Mouse (Mus musculus) forebrain, embryonic 14.5 days (tissue): ENCODE measurements at regions not wholly inside any gene's neighbourhood (a gene's known extent, or its start where the extent isn't known, plus 50 kb on each side); places are given as distances from the start of the nearest gene placed in this dataset.

ENCODE experiments used
- ATAC-seq: fragments of 200-750 bp; cut with Nextera tagmentation; 2 replicates; pipeline ENCODE4 v1.8.0; 2017; ENCODE audit warnings: mild to moderate bottlenecking, moderate library complexity
- DNase-seq: peaks from one replicate; pipeline ENCODE4 v3.0.0-alpha.2; 2015; ENCODE audit warnings: low spot score
- H3K27ac ChIP-seq: fragments of 300-500 bp; sonication (generic); 2 replicates; pipeline ENCODE4 v1.5.1; 2014; ENCODE audit warnings: low read depth, mild to moderate bottlenecking, control low read depth, low read length, moderate library complexity
- H3K27me3 ChIP-seq: fragments of 300-500 bp; sonication (generic); replicated peaks from 2 replicates; pipeline ENCODE4 v1.6.1; 2014; ENCODE audit warnings: low read length, control low read depth, mixed read lengths; ENCODE audit not compliant: control insufficient read depth, insufficient read depth
- H3K36me3 ChIP-seq: fragments of 300-500 bp; sonication (generic); 2 replicates; pipeline ENCODE4 v1.6.1; 2014; ENCODE audit warnings: low read length, control low read depth; ENCODE audit not compliant: control insufficient read depth, insufficient read depth
- H3K4me1 ChIP-seq: fragments of 300-500 bp; sonication (generic); 2 replicates; pipeline ENCODE4 v1.6.1; 2014; ENCODE audit warnings: antibody characterized with exemption, low read length, control low read depth; ENCODE audit not compliant: control insufficient read depth, insufficient read depth
- H3K4me2 ChIP-seq: fragments of 300-500 bp; sonication (generic); 2 replicates; pipeline ENCODE4 v1.6.1; 2014; ENCODE audit warnings: mild to moderate bottlenecking, control low read depth, low read length
- H3K4me3 ChIP-seq: fragments of 300-500 bp; sonication (generic); 2 replicates; pipeline ENCODE4 v1.5.1; 2014; ENCODE audit warnings: low read depth, low read length, control low read depth
- H3K9ac ChIP-seq: fragments of 300-500 bp; sonication (generic); 2 replicates; pipeline ENCODE4 v1.6.1; 2014; ENCODE audit warnings: mild to moderate bottlenecking, low read length, control low read depth, moderate library complexity
- H3K9me3 ChIP-seq: fragments of 300-500 bp; sonication (generic); replicated peaks from 2 replicates; pipeline ENCODE4 v1.6.1; 2016; ENCODE audit warnings: low read length, control low read depth, mixed read lengths; ENCODE audit not compliant: control insufficient read depth
- WGBS: fragments of 180-500 bp; shearing (Covaris S2); extraction: QIAGEN DNeasy Blood & Tissue Kit; methylation state at CpG from one replicate; pipeline ENCODE4 v1.1.7; 2014; 5-methylcytosine and 5-hydroxymethylcytosine counted together

- no peak overlapping the region for H3K27ac ChIP-seq
- no peak overlapping the region for H3K4me3 ChIP-seq
- H3K9me3 ChIP-seq: no peaks in the 10 kb centered on the region
- no peak overlapping the region for H3K9ac ChIP-seq
- no peak for DNase-seq
- WGBS: 93% methylated on average over 1 of the region's 1 CpGs
- no peak for ATAC-seq
- no peak overlapping the region for H3K4me2 ChIP-seq
- H3K27me3 ChIP-seq: no peaks in the 10 kb centered on the region
- no peaks in the 10 kb centered on the region for H3K36me3 ChIP-seq
- H3K4me1 ChIP-seq: no peaks in the 10 kb centered on the region
Measured at GRCm38 (mm10) chr14:23140385-23140784, 873.9 kb downstream of the Kcnma1 start.

GRCm38 (mm10) chr14:23134723-23135122 is 879.6 kb downstream of the Kcnma1 start:
- ATAC-seq (no peak), DNase-seq (no peak)
- no peak overlapping the region for H3K9ac ChIP-seq
- no peak overlapping the region for H3K4me3 ChIP-seq
- no peaks in the 10 kb centered on the region for H3K27me3 ChIP-seq
- H3K27ac ChIP-seq: no peak overlapping the region
- 85% methylated on average over 2 of the region's 2 CpGs for WGBS
- no peaks in the 10 kb centered on the region for H3K4me1 ChIP-seq
- H3K9me3 ChIP-seq: no peaks in the 10 kb centered on the region
- no peaks in the 10 kb centered on the region for H3K36me3 ChIP-seq
- H3K4me2 ChIP-seq: no peak overlapping the region

DNA sequence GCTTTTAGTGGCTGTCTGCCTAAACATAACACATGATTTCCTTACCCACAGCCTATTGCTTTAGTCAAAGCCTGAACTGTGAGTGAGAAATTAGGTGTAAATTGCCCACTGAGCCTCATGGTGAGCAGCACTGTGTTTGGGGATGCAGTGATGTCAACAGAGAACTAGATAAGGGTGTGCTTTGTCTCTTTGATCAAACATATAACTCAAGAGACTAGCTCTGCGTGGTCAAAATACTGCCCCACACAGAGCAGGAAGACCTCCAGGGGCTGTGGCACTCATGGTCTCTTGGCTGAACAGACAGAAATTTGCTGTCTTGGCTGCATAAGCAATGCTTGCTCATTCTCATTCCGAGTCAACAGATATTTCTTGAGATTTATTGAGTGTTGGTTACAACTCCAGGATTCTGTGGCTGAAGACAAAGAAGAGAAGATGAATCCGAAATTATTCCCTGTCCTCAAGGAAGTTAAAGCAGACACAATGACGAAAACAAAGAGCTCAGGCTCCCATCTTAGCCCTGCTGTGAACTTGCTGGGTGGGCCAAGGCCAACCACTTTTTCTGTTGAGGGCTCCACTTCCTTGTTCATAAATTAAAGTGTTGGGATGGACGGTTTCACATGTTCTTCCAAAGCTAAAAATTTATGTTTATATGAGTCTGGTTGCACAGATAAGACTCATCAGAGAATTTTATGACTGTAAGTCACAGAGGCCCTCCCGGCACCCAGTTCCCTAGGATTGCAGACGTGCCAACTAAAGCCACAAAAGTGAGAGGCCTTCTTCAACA is 882.4 kb downstream of the Kcnma1 start:
- Histone ChIP-seq H3K9ac (no peak overlapping the region), H3K4me1 (no peaks in the 10 kb centered on the region), H3K27me3 (no peaks in the 10 kb centered on the region), H3K9me3 (no peaks in the 10 kb centered on the region), H3K4me3 (no peak overlapping the region), H3K27ac (no peak overlapping the region), H3K4me2 (no peak overlapping the region), H3K36me3 (no peaks in the 10 kb centered on the region)
- no peak for DNase-seq
- no peak for ATAC-seq
- 82% methylated on average over 7 of the region's 7 CpGs for WGBS

- no peaks in the 10 kb centered on the region for H3K36me3 ChIP-seq
- H3K4me2 ChIP-seq: no peak overlapping the region
- no peak for DNase-seq
- H3K27me3 ChIP-seq: no peaks in the 10 kb centered on the region
- 83% methylated on average over 8 of the region's 8 CpGs for WGBS
- no peaks in the 10 kb centered on the region for H3K9me3 ChIP-seq
- no peak overlapping the region for H3K4me3 ChIP-seq
- ATAC-seq: no peak
- H3K4me1 ChIP-seq: no peaks in the 10 kb centered on the region
- no peak overlapping the region for H3K9ac ChIP-seq
- no peak overlapping the region for H3K27ac ChIP-seq
Measured at GRCm38 (mm10) chr14:23115889-23116510, 898.3 kb downstream of the Kcnma1 start.

DNA sequence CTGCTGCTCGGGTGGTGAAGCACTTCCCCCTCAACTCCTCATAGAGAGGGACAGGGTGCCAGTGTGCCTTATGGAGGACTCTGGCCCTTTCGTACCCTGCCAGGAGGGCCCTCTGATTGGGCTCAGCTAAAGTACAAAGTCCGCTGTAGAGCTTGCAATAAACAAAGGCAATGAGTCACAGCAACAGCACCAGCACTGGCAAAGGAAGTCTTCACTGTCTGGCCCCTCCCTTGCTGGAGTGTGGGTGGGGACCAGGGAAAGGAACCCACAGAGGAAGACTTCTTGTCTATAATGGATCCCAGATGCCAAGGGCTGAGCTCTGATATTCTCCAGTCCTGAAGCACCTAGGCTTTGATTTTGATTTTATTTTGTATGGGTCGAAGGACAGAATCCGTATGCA is 899.4 kb downstream of the Kcnma1 start:
- no peak overlapping the region for H3K27ac ChIP-seq
- H3K4me1 ChIP-seq: no peaks in the 10 kb centered on the region
- H3K9ac ChIP-seq: no peak overlapping the region
- no peak overlapping the region for H3K4me3 ChIP-seq
- no peaks in the 10 kb centered on the region for H3K9me3 ChIP-seq
- no peak for DNase-seq
- no peaks in the 10 kb centered on the region for H3K27me3 ChIP-seq
- no peak overlapping the region for H3K4me2 ChIP-seq
- no peaks in the 10 kb centered on the region for H3K36me3 ChIP-seq
- 79% methylated on average over 5 of the region's 5 CpGs for WGBS
- ATAC-seq: no peak

GRCm38 (mm10) chr14:23114456-23114855 is 899.8 kb downstream of the Kcnma1 start:
- Histone ChIP-seq H3K36me3 (no peaks in the 10 kb centered on the region), H3K4me3 (no peak overlapping the region), H3K9me3 (no peaks in the 10 kb centered on the region), H3K9ac (no peak overlapping the region), H3K4me2 (no peak overlapping the region), H3K27me3 (no peaks in the 10 kb centered on the region), H3K4me1 (no peaks in the 10 kb centered on the region), H3K27ac (no peak overlapping the region)
- no peak for DNase-seq
- ATAC-seq: no peak
- 96% methylated on average over 1 of the region's 1 CpGs for WGBS

- H3K27me3 ChIP-seq: no peaks in the 10 kb centered on the region
- WGBS: 82% methylated on average over 2 of the region's 2 CpGs
- no peak overlapping the region for H3K4me3 ChIP-seq
- no peak overlapping the region for H3K27ac ChIP-seq
- H3K4me1 ChIP-seq: no peaks in the 10 kb centered on the region
- DNase-seq: no peak
- ATAC-seq: no peak
- no peaks in the 10 kb centered on the region for H3K9me3 ChIP-seq
- no peaks in the 10 kb centered on the region for H3K36me3 ChIP-seq
- no peak overlapping the region for H3K4me2 ChIP-seq
- H3K9ac ChIP-seq: no peak overlapping the region
Measured at GRCm38 (mm10) chr14:23112369-23112768, 901.9 kb downstream of the Kcnma1 start.

DNA sequence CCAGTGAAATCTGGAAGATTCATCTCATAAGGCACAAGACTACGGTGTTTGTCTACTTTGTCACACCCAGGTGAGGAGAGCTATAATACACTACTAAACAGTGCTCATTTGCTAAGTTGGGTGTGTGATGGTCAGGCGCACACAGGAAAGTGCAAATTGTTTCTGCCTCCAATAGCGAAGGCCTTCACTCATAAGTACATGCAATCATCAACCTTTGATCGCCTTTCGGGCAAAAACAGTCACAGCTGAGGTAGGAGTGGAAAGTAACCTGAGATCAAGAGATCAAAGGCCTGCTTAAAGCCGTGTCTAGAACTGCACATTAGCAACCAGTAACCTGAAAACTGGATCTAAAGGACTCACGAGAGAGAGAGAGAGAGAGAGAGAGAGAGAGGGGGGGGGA is 905.7 kb downstream of the Kcnma1 start:
- WGBS: 93% methylated on average over 7 of the region's 7 CpGs
- Histone ChIP-seq H3K36me3 (no peaks in the 10 kb centered on the region), H3K9ac (no peak overlapping the region), H3K4me3 (no peak overlapping the region), H3K4me1 (no peaks in the 10 kb centered on the region), H3K27ac (no peak overlapping the region), H3K27me3 (no peaks in the 10 kb centered on the region), H3K4me2 (no peak overlapping the region), H3K9me3 (no peaks in the 10 kb centered on the region)
- DNase-seq (no peak), ATAC-seq (no peak)

DNA sequence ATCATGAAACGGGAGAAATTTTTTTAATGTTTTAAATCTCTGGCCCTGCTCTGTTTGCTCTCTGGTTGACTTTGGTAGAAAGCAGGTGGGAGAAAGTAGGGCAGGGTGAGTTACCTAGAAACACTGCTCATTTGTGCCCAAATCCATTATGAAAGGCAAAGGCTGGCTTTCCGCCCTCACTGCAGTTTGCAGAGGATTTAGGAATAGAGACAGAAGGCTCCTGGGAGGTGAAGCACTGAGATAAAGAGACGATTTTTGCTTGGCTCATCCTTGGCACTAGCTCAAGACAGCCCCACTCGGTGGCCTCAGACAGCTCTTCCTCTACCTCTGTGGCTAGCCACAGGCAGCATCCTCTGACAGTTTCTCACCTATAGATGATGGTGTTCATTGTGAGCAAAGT is 906.8 kb downstream of the Kcnma1 start:
- H3K9ac ChIP-seq: no peak overlapping the region
- no peaks in the 10 kb centered on the region for H3K36me3 ChIP-seq
- H3K4me3 ChIP-seq: no peak overlapping the region
- H3K27me3 ChIP-seq: no peaks in the 10 kb centered on the region
- WGBS: 70% methylated on average over 4 of the region's 4 CpGs
- ATAC-seq (no peak), DNase-seq (no peak)
- H3K27ac ChIP-seq: no peak overlapping the region
- H3K4me2 ChIP-seq: no peak overlapping the region
- no peaks in the 10 kb centered on the region for H3K4me1 ChIP-seq
- no peaks in the 10 kb centered on the region for H3K9me3 ChIP-seq
